ENCODE assay signal across 20 mouse cellular contexts in genomic region chr7:142478574-142478973, GRCm38 (mm10). TPM values are rescaled to one million over a fixed set of nuclear protein-coding genes. Genes with fewer than 3 reads are reported as not detected.
DNase-seq lines count a peak whose midpoint lies in the region; ATAC-seq and TF ChIP-seq lines count a peak whose summit lies in the region.
"Had no signal": no experiment of that assay in that cellular context is flagged by ENCODE, and none has a peak within 500 bp of the region (broad histone marks: within the 10 kb centered on the region; RNA-seq: fewer than 3 reads in every experiment).

No protein-coding gene starts in this region.

- no peak for ATAC-seq in lung, postnatal 0 days
- no peak for ATAC-seq in intestine, embryonic 14.5 days (replicated peaks; ENCODE audit: low FRiP score, low TSS enrichment, low read depth)
- no peak for ATAC-seq in stomach, embryonic 16.5 days (ENCODE audit: insufficient read depth, low FRiP score)
- ATAC-seq in monocyte, adult 5-6 weeks (replicated peaks; ENCODE audit: insufficient number of reproducible peaks, low FRiP score, low TSS enrichment, poor library complexity, severe bottlenecking): no peak
- ATAC-seq: forebrain, embryonic 13.5 days; liver, embryonic 12.5 days had no signal

- peak overlapping the region; percentile 41 for H3K4me3 ChIP-seq in heart, adult 2 months
- H3K4me3 ChIP-seq in lung, postnatal 0 days (ENCODE audit: low read depth, low read length): no peak overlapping the region
- H3K4me3 ChIP-seq in intestine, embryonic 14.5 days (ENCODE audit: low read depth, low read length): no peak overlapping the region
- peak overlapping the region; percentile 48 for H3K4me3 ChIP-seq in stomach, embryonic 16.5 days (replicated peaks; ENCODE audit: low read length)
- H3K4me3 ChIP-seq: forebrain, embryonic 13.5 days; hindbrain, embryonic 15.5 days; liver, embryonic 12.5 days had no signal

- H3K4me1 ChIP-seq in heart, adult 2 months (ENCODE audit: control insufficient read depth, insufficient read depth, low read length): peaks cover 11% of the 10 kb centered on the region
- peaks cover 8% of the 10 kb centered on the region; the same call in 1 of the 2 replicates for H3K4me1 ChIP-seq in lung, postnatal 0 days (ENCODE audit: insufficient read depth, low read depth, low read length)
- peaks cover 65% of the 10 kb centered on the region for H3K4me1 ChIP-seq in intestine, embryonic 14.5 days (replicated peaks; ENCODE audit: control insufficient read depth, insufficient read depth, low read length)
- peaks cover 53% of the 10 kb centered on the region for H3K4me1 ChIP-seq in stomach, embryonic 16.5 days (ENCODE audit: control insufficient read depth, insufficient read depth, low read length)

- H3K9ac ChIP-seq in heart, adult 2 months (ENCODE audit: low read depth, low read length): peak overlapping the region; percentile 22
- 0 out of 2 replicates have a peak overlapping the region, but pooled peaks have one; percentile 19 for H3K9ac ChIP-seq in lung, postnatal 0 days (replicated peaks; ENCODE audit: low read depth)
- H3K9ac ChIP-seq in intestine, embryonic 14.5 days (ENCODE audit: low read length): no peak overlapping the region
- H3K9ac ChIP-seq in stomach, embryonic 16.5 days (ENCODE audit: low read length): peak overlapping the region; percentile 80
- H3K9ac ChIP-seq: forebrain, embryonic 13.5 days; hindbrain, embryonic 15.5 days; liver, embryonic 12.5 days had no signal

- peak; percentile 11 to 32 for DNase-seq in heart, adult 2 months
- DNase-seq in heart, adult 9 months (ENCODE audit: low spot score in 2 of 2): no peak
- no peak for DNase-seq in lung, postnatal 0 days (ENCODE audit: low spot score)
- DNase-seq in lung, adult 18-20 months: no peak
- DNase-seq in intestine, embryonic 14.5 days (ENCODE audit: low spot score): no peak
- DNase-seq in cerebellum, postnatal 14 days: no peak
- DNase-seq: adrenal gland, postnatal 14 days; B cell, adult 2 months; kidney, postnatal 36 days; right cerebral cortex, postnatal 25 days; thymus, postnatal 36 days had no signal

- peak overlapping the region; percentile 43 for H3K4me2 ChIP-seq in lung, postnatal 0 days (replicated peaks; ENCODE audit: low read depth, low read length)
- H3K4me2 ChIP-seq in intestine, embryonic 14.5 days (ENCODE audit: low read length): peak overlapping the region; percentile 46
- peak overlapping the region; percentile 65 for H3K4me2 ChIP-seq in stomach, embryonic 16.5 days (ENCODE audit: low read depth, low read length)
- H3K4me2 ChIP-seq: forebrain, embryonic 13.5 days; hindbrain, embryonic 15.5 days; liver, embryonic 12.5 days had no signal

- peak overlapping the region; percentile 80 for H3K27ac ChIP-seq in heart, adult 2 months
- 0 out of 2 replicates have a peak overlapping the region, but pooled peaks have one; percentile 33 for H3K27ac ChIP-seq in lung, postnatal 0 days (ENCODE audit: low read length)
- peak overlapping the region; percentile 33; the same call in 1 of the 2 replicates for H3K27ac ChIP-seq in intestine, embryonic 14.5 days (ENCODE audit: low read depth)
- H3K27ac ChIP-seq in stomach, embryonic 16.5 days (ENCODE audit: low read length): peak overlapping the region; percentile 97
- H3K27ac ChIP-seq: forebrain, embryonic 13.5 days; hindbrain, embryonic 15.5 days; liver, embryonic 12.5 days had no signal

- H3K79me2 ChIP-seq in heart, adult 2 months (replicated peaks; ENCODE audit: control insufficient read depth, insufficient read depth, low read length): no peaks in the 10 kb centered on the region

- H3K9me3 ChIP-seq in lung, postnatal 0 days (ENCODE audit: low read length): no peaks in the 10 kb centered on the region
- no peaks in the 10 kb centered on the region for H3K9me3 ChIP-seq in intestine, embryonic 14.5 days (ENCODE audit: control insufficient read depth, low read length)
- H3K9me3 ChIP-seq in stomach, embryonic 16.5 days (replicated peaks; ENCODE audit: control insufficient read depth, low read length): no peaks in the 10 kb centered on the region
- H3K9me3 ChIP-seq: forebrain, embryonic 13.5 days; hindbrain, embryonic 15.5 days; liver, embryonic 12.5 days had no signal

- no peak for TF ChIP-seq EP300 in heart, adult 2 months (IDR thresholded peaks at IDR 0.05; ENCODE audit: insufficient read depth, low read depth, low read length)
- no peak for TF ChIP-seq EP300 in lung, postnatal 0 days (IDR thresholded peaks at IDR 0.05)

- TF ChIP-seq POLR2A in heart, adult 2 months (IDR thresholded peaks at IDR 0.05; ENCODE audit: insufficient read depth, low read depth, low read length): peak; percentile 14; the same call in 1 of the 2 replicates

- H3K36me3 ChIP-seq in heart, adult 2 months (ENCODE audit: control insufficient read depth, insufficient read depth, low read length): no peaks in the 10 kb centered on the region
- H3K36me3 ChIP-seq in lung, postnatal 0 days (ENCODE audit: insufficient read depth, low read length): no peaks in the 10 kb centered on the region
- H3K36me3 ChIP-seq in intestine, embryonic 14.5 days (ENCODE audit: control insufficient read depth, insufficient read depth, low read length): peaks cover 17% of the 10 kb centered on the region; the same call in 1 of the 2 replicates
- H3K36me3 ChIP-seq in stomach, embryonic 16.5 days (ENCODE audit: control insufficient read depth, insufficient read depth, low read length): no peaks in the 10 kb centered on the region
- H3K36me3 ChIP-seq: hindbrain, embryonic 15.5 days; liver, embryonic 12.5 days had no signal

- intact Hi-C loops in heart, adult 2 months (cut with DNase I): loop anchor here (5.0 kb wide), 1 partner anchor 36 kb away; the partner anchor contains the start of gene Tnni2

- H3K27me3 ChIP-seq in heart, adult 2 months (ENCODE audit: control insufficient read depth, insufficient read depth, low read length): no peaks in the 10 kb centered on the region
- no peaks in the 10 kb centered on the region for H3K27me3 ChIP-seq in lung, postnatal 0 days (replicated peaks; ENCODE audit: insufficient read depth, low read length)
- H3K27me3 ChIP-seq in intestine, embryonic 14.5 days (replicated peaks; ENCODE audit: control insufficient read depth, insufficient read depth, low read length): no peaks in the 10 kb centered on the region
- H3K27me3 ChIP-seq in stomach, embryonic 16.5 days (ENCODE audit: control insufficient read depth, insufficient read depth, low read length): no peaks in the 10 kb centered on the region
- H3K27me3 ChIP-seq: forebrain, embryonic 13.5 days; hindbrain, embryonic 15.5 days had no signal

- 57% methylated on average over 2 of the region's 2 CpGs for WGBS in heart, adult 2 months
- WGBS in lung, postnatal 0 days: 69% methylated on average over 2 of the region's 2 CpGs
- 77% methylated on average over 2 of the region's 2 CpGs for WGBS in intestine, embryonic 14.5 days
- 89% methylated on average over 2 of the region's 2 CpGs for WGBS in stomach, embryonic 16.5 days

- no peak for TF ChIP-seq CTCF in heart, adult 2 months (IDR thresholded peaks at IDR 0.05)
- no peak for TF ChIP-seq CTCF in lung, postnatal 0 days (IDR thresholded peaks at IDR 0.05)

RNA-seq across cellular contexts. Expression of gene Lsp1, which starts 18.0 kb away (rescaled TPM):
- 10 to 100 TPM; 28.4 to 35.0 TPM for total RNA-seq in heart, adult 2 months (2021)
- 96.6 and 107 TPM in 2 replicates for polyA plus RNA-seq in heart, adult 2 months (2012; rRNA removed)
- 90.8 and 92.3 TPM in 2 replicates for polyA plus RNA-seq in lung, postnatal 0 days (2015; fragmentation: Nextera tagmentation; extraction: Ambion mirVana)
- 145 and 153 TPM in 2 replicates for polyA plus RNA-seq in intestine, embryonic 14.5 days (2014; fragmentation: Nextera tagmentation; extraction: Ambion mirVana)
- 216 and 235 TPM in 2 replicates for polyA plus RNA-seq in stomach, embryonic 16.5 days (2015; fragmentation: Nextera tagmentation; extraction: Ambion mirVana)
- 1,011 to 1,374 TPM (median 1,247 TPM) in 3 replicates for total RNA-seq in monocyte, adult 5-6 weeks (2017)

RNA-seq across cellular contexts. Expression of gene Tnnt3, which starts 20.1 kb away (rescaled TPM):
- 1 to 10 TPM; 1.1 to 1.3 TPM for total RNA-seq in heart, adult 2 months (2021)
- polyA plus RNA-seq in heart, adult 2 months (2012; rRNA removed): 1.8 TPM in 1 of 2 replicates, not detected in the other
- 1.5 and 2.2 TPM in 2 replicates for polyA plus RNA-seq in lung, postnatal 0 days (2015; fragmentation: Nextera tagmentation; extraction: Ambion mirVana)
- 1.5 and 2.4 TPM in 2 replicates for polyA plus RNA-seq in intestine, embryonic 14.5 days (2014; fragmentation: Nextera tagmentation; extraction: Ambion mirVana)
- 12.0 and 208 TPM in 2 replicates for polyA plus RNA-seq in stomach, embryonic 16.5 days (2015; fragmentation: Nextera tagmentation; extraction: Ambion mirVana)
- total RNA-seq in monocyte, adult 5-6 weeks (2017): 13.6 to 16.7 TPM (median 15.5 TPM) in 3 replicates
- total RNA-seq: common myeloid progenitor, adult 5-6 weeks; megakaryocyte progenitor cell, adult 5-6 weeks had no signal
- polyA plus RNA-seq: liver, embryonic 12.5 days had no signal

RNA-seq across cellular contexts. Expression of gene Tnni2, which starts 37.0 kb away (rescaled TPM):
- 1 to 10 TPM; 2.7 to 3.0 TPM for total RNA-seq in heart, adult 2 months (2021)
- 5.9 and 7.5 TPM in 2 replicates for polyA plus RNA-seq in heart, adult 2 months (2012; rRNA removed)
- 1.9 and 2.1 TPM in 2 replicates for polyA plus RNA-seq in lung, postnatal 0 days (2015; fragmentation: Nextera tagmentation; extraction: Ambion mirVana)
- 1.7 and 3.2 TPM in 2 replicates for polyA plus RNA-seq in intestine, embryonic 14.5 days (2014; fragmentation: Nextera tagmentation; extraction: Ambion mirVana)
- polyA plus RNA-seq in stomach, embryonic 16.5 days (2015; fragmentation: Nextera tagmentation; extraction: Ambion mirVana): 20.2 and 217 TPM in 2 replicates
- 7.5 to 20.6 TPM (median 11.3 TPM) in 3 replicates for total RNA-seq in monocyte, adult 5-6 weeks (2017)

RNA-seq across cellular contexts. Expression of gene Syt8, which starts 43.9 kb away (rescaled TPM):
- total RNA-seq in heart, adult 2 months (2021): not detected
- not detected in 2 replicates for polyA plus RNA-seq in heart, adult 2 months (2012; rRNA removed)
- 0.47 and 1.1 TPM in 2 replicates for polyA plus RNA-seq in lung, postnatal 0 days (2015; fragmentation: Nextera tagmentation; extraction: Ambion mirVana)
- 1.6 and 3.8 TPM in 2 replicates for polyA plus RNA-seq in intestine, embryonic 14.5 days (2014; fragmentation: Nextera tagmentation; extraction: Ambion mirVana)
- polyA plus RNA-seq in stomach, embryonic 16.5 days (2015; fragmentation: Nextera tagmentation; extraction: Ambion mirVana): 31.1 and 50.1 TPM in 2 replicates
- total RNA-seq in monocyte, adult 5-6 weeks (2017): not detected in 3 replicates
- total RNA-seq: adrenal gland, postnatal 14 days; common myeloid progenitor, adult 5-6 weeks; gastrocnemius, adult 8-10 months; left cerebral cortex, adult 8-10 months; megakaryocyte progenitor cell, adult 5-6 weeks had no signal
- polyA plus RNA-seq: forebrain, embryonic 13.5 days; hindbrain, embryonic 15.5 days; liver, embryonic 12.5 days had no signal

RNA-seq across cellular contexts. Expression of gene Mrpl23, which starts 53.9 kb away (rescaled TPM):
- 1 to 10 TPM in 1 of 2 experiments, under 1 TPM in 1; 0.89 to 2.1 TPM for total RNA-seq in heart, adult 2 months (2021)
- polyA plus RNA-seq in heart, adult 2 months (2012; rRNA removed): 12.8 and 18.0 TPM in 2 replicates
- 15.2 and 15.7 TPM in 2 replicates for polyA plus RNA-seq in lung, postnatal 0 days (2015; fragmentation: Nextera tagmentation; extraction: Ambion mirVana)
- 36.1 and 45.8 TPM in 2 replicates for polyA plus RNA-seq in intestine, embryonic 14.5 days (2014; fragmentation: Nextera tagmentation; extraction: Ambion mirVana)
- 16.2 and 30.7 TPM in 2 replicates for polyA plus RNA-seq in stomach, embryonic 16.5 days (2015; fragmentation: Nextera tagmentation; extraction: Ambion mirVana)
- 9.7 to 34.1 TPM (median 22.6 TPM) in 3 replicates for total RNA-seq in monocyte, adult 5-6 weeks (2017)

Comparison
In these comparisons a context has a peak if more than half of its experiments do, and no peak if none do; other contexts are left out.
1. DNase-seq: peak in heart, adult 2 months (2 of 2); none in heart, adult 9 months (0 of 2), lung, postnatal 0 days (single experiment), lung, adult 18-20 months (0 of 2), intestine, embryonic 14.5 days (single experiment) and cerebellum, postnatal 14 days (0 of 2).
2. H3K27ac ChIP-seq: peak in every context shown above with its lines; median percentile 97 in stomach, embryonic 16.5 days; 80 in heart, adult 2 months; 33 in lung, postnatal 0 days; 33 in intestine, embryonic 14.5 days.
3. H3K4me3 ChIP-seq: peak in heart, adult 2 months (single experiment) and stomach, embryonic 16.5 days (single experiment); none in lung, postnatal 0 days (single experiment) and intestine, embryonic 14.5 days (single experiment).
4. Peak in every context shown above with its lines, with median percentiles within 50 percentile points of each other: H3K4me2 ChIP-seq.